Mouse (Mus musculus) fat pad, adult 2 months (tissue): ENCODE measurements around the gene Tmem128.

ENCODE experiments used
- DNase-seq: peaks from one replicate; pipeline ENCODE4 v3.0.0-alpha.2; 2011; ENCODE audit warnings: low read depth, low spot score; ENCODE audit errors: extremely low read depth

Gene Tmem128

GRCm38 (mm10) chr5:38277098-38277866 is 17.3 kb downstream of the Tmem128 start:
- no peak for DNase-seq

GRCm38 (mm10) chr5:38277936-38278600 is 18.1 kb downstream of the Tmem128 start:
- no peak for DNase-seq

GRCm38 (mm10) chr5:38280075-38280474 is 20.1 kb downstream of the Tmem128 start:
- no peak for DNase-seq

GRCm38 (mm10) chr5:38285724-38286123 is 25.7 kb downstream of the Tmem128 start:
- DNase-seq = no peak

GRCm38 (mm10) chr5:38288476-38288875 is 28.5 kb downstream of the Tmem128 start:
- DNase-seq = peak; percentile 7

GRCm38 (mm10) chr5:38301761-38302411 is 41.9 kb downstream of the Tmem128 start:
- DNase-seq = no peak

- no peak for DNase-seq
Measured at GRCm38 (mm10) chr5:38302651-38303050, 42.7 kb downstream of the Tmem128 start.

GRCm38 (mm10) chr5:38305241-38305640 is 45.3 kb downstream of the Tmem128 start:
- no peak for DNase-seq

- peak; percentile 3 for DNase-seq
Measured at GRCm38 (mm10) chr5:38307255-38308101, 47.5 kb downstream of the Tmem128 start.

- DNase-seq = no peak
Measured at GRCm38 (mm10) chr5:38308873-38309272, 48.9 kb downstream of the Tmem128 start.

GRCm38 (mm10) chr5:38309795-38310194 is 49.8 kb downstream of the Tmem128 start:
- no peak for DNase-seq
